Comparison of ENCODE assay signal across 26 mouse cellular contexts in the genomic region with DNA sequence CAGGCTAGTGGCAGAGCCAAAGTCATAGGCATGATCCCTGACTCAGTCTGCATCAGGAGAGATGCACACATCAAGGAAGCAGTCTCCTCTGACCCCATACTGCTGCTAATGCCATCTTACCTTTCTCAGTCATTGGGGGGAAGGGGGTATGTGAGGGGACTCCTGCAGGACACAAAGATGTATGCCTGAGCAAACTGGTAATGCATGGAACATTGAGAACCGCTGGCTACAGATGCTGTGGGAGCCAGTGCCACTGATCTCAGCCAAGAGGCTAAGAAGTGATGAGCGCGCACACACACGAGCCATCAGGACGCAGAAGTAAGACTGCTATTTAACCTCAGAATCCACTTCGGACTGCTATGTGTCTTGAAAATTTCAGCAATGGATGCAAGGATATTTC. TPM values are rescaled to one million over a fixed set of nuclear protein-coding genes. Genes with fewer than 3 reads are reported as not detected.
A peak's percentile ranks its signal among the peaks of the same experiment; 100 is the strongest.
DNase-seq lines count a peak whose midpoint lies in the region; ATAC-seq and TF ChIP-seq lines count a peak whose summit lies in the region.
"Had no signal": no experiment of that assay in that cellular context is flagged by ENCODE, and none has a peak within 500 bp of the region (broad histone marks: within the 10 kb centered on the region; RNA-seq: fewer than 3 reads in every experiment).

No protein-coding gene starts in this region.

- no peaks in the 10 kb centered on the region for H3K27me3 ChIP-seq in heart, adult 2 months (ENCODE audit: control insufficient read depth, insufficient read depth, low read length)
- no peaks in the 10 kb centered on the region for H3K27me3 ChIP-seq in heart, embryonic 10.5 days (ENCODE audit: insufficient read depth, poor library complexity, severe bottlenecking)
- H3K27me3 ChIP-seq in liver, adult 2 months (ENCODE audit: control insufficient read depth, insufficient read depth, low read length) = no peaks in the 10 kb centered on the region
- peaks cover 32% of the 10 kb centered on the region for H3K27me3 ChIP-seq in liver, embryonic 12.5 days (replicated peaks)
- no peaks in the 10 kb centered on the region for H3K27me3 ChIP-seq in testis, adult 2 months (ENCODE audit: control insufficient read depth, insufficient read depth, low read length)
- H3K27me3 ChIP-seq: embryonic facial prominence, embryonic 12.5 days; neural tube, embryonic 15.5 days had no signal

- H3K27ac ChIP-seq in heart, adult 2 months = peak overlapping the region; percentile 98
- H3K27ac ChIP-seq in heart, embryonic 10.5 days = no peak overlapping the region
- peak overlapping the region; percentile 98 for H3K27ac ChIP-seq in liver, adult 2 months (replicated peaks; ENCODE audit: insufficient read depth, low read depth, low read length)
- H3K27ac ChIP-seq in liver, embryonic 12.5 days = no peak overlapping the region
- peak overlapping the region; percentile 28; the same call in 1 of the 2 replicates for H3K27ac ChIP-seq in testis, adult 2 months (ENCODE audit: control insufficient read depth, insufficient read depth, low read depth, low read length)
- H3K27ac ChIP-seq: embryonic facial prominence, embryonic 12.5 days; forebrain, embryonic 13.5 days had no signal

- peak in 1 of 2 experiments; percentile 39 for DNase-seq in heart, adult 2 months
- DNase-seq in heart, embryonic 10.5 days (ENCODE audit: low spot score) = no peak
- no peak for DNase-seq in liver, adult 2 months (ENCODE audit: extremely low read depth, low read depth, low spot score)
- no peak for DNase-seq in testis, postnatal 10 days (ENCODE audit: low spot score)
- DNase-seq in right cerebral cortex, adult 18-20 months = no peak
- DNase-seq: adrenal gland, postnatal 36 days; cerebellum, adult 9-11 months; gastrocnemius, postnatal 25 days; kidney, adult 11 months; kidney, postnatal 10 days; left cerebral cortex, postnatal 4 days; liver, embryonic 13.5 days; lung, postnatal 14 days; right cerebral cortex, postnatal 25 days; thymus, adult 18-20 months had no signal

- peaks cover 6% of the 10 kb centered on the region for H3K79me2 ChIP-seq in heart, adult 2 months (replicated peaks; ENCODE audit: control insufficient read depth, insufficient read depth, low read length)
- H3K79me2 ChIP-seq in liver, adult 2 months (ENCODE audit: control insufficient read depth, insufficient read depth, low read length) = peaks cover 49% of the 10 kb centered on the region; the same call in 1 of the 2 replicates

- 87% methylated on average over 6 of the region's 6 CpGs for WGBS in heart, adult 2 months
- 90% methylated on average over 6 of the region's 6 CpGs for WGBS in heart, embryonic 10.5 days
- WGBS in liver, adult 2 months = 91% methylated on average over 6 of the region's 6 CpGs
- WGBS in liver, embryonic 12.5 days (ENCODE audit: insufficient replicate concordance) = 86% methylated on average over 6 of the region's 6 CpGs

- no peak for TF ChIP-seq CTCF in heart, adult 2 months (IDR thresholded peaks at IDR 0.05)
- no peak for TF ChIP-seq CTCF in liver, adult 2 months (IDR thresholded peaks at IDR 0.05; ENCODE audit: low read depth, low read length)
- TF ChIP-seq CTCF in testis, adult 2 months (IDR thresholded peaks at IDR 0.05; ENCODE audit: control insufficient read depth, insufficient read depth, insufficient replicate concordance, low read depth, low read length) = no peak

- ATAC-seq in liver, embryonic 12.5 days = no peak
- ATAC-seq: forebrain, embryonic 13.5 days had no signal

- H3K4me1 ChIP-seq in heart, adult 2 months (ENCODE audit: control insufficient read depth, insufficient read depth, low read length) = peaks cover 49% of the 10 kb centered on the region
- peaks cover 39% of the 10 kb centered on the region for H3K4me1 ChIP-seq in heart, embryonic 10.5 days
- H3K4me1 ChIP-seq in liver, adult 2 months (ENCODE audit: control insufficient read depth, insufficient read depth, low read length) = peaks cover 53% of the 10 kb centered on the region
- peaks cover 42% of the 10 kb centered on the region for H3K4me1 ChIP-seq in liver, embryonic 12.5 days
- peaks cover 15% of the 10 kb centered on the region for H3K4me1 ChIP-seq in testis, adult 2 months (ENCODE audit: control insufficient read depth, insufficient read depth, low read length)

- intact Hi-C loops in heart, adult 2 months (cut with DNase I) = loop anchor here (5.0 kb wide), 1 partner anchor 146 kb away; no protein-coding TSS in a partner anchor

- TF ChIP-seq POLR2A in heart, adult 2 months (IDR thresholded peaks at IDR 0.05; ENCODE audit: insufficient read depth, low read depth, low read length) = no peak
- TF ChIP-seq POLR2A in liver, adult 2 months (IDR thresholded peaks at IDR 0.05; ENCODE audit: extremely low read depth, insufficient read depth, low read length) = no peak
- no peak for TF ChIP-seq POLR2A in testis, adult 2 months (IDR thresholded peaks at IDR 0.05; ENCODE audit: control insufficient read depth, low read depth, low read length)

- H3K4me3 ChIP-seq in heart, adult 2 months = no peak overlapping the region
- no peak overlapping the region for H3K4me3 ChIP-seq in heart, embryonic 10.5 days
- H3K4me3 ChIP-seq in liver, adult 2 months (ENCODE audit: insufficient read depth, low read depth, low read length) = no peak overlapping the region
- H3K4me3 ChIP-seq in liver, embryonic 12.5 days = no peak overlapping the region
- no peak overlapping the region for H3K4me3 ChIP-seq in testis, adult 2 months (ENCODE audit: control insufficient read depth, low read depth, low read length)
- H3K4me3 ChIP-seq: embryonic facial prominence, embryonic 12.5 days; erythroblast, embryonic 14.5 days; forebrain, embryonic 13.5 days; neural tube, embryonic 15.5 days had no signal

- no peak overlapping the region for H3K4me2 ChIP-seq in liver, embryonic 12.5 days

- peaks cover 17% of the 10 kb centered on the region for H3K36me3 ChIP-seq in heart, adult 2 months (ENCODE audit: control insufficient read depth, insufficient read depth, low read length)
- no peaks in the 10 kb centered on the region for H3K36me3 ChIP-seq in heart, embryonic 10.5 days
- H3K36me3 ChIP-seq in liver, adult 2 months (ENCODE audit: control insufficient read depth, insufficient read depth, low read length) = no peaks in the 10 kb centered on the region
- no peaks in the 10 kb centered on the region for H3K36me3 ChIP-seq in liver, embryonic 12.5 days
- H3K36me3 ChIP-seq in testis, adult 2 months (ENCODE audit: control insufficient read depth, insufficient read depth, low read length) = no peaks in the 10 kb centered on the region
- H3K36me3 ChIP-seq: embryonic facial prominence, embryonic 12.5 days; liver, embryonic 13.5 days; neural tube, embryonic 15.5 days had no signal

- TF ChIP-seq EP300 in heart, adult 2 months (IDR thresholded peaks at IDR 0.05; ENCODE audit: insufficient read depth, low read depth, low read length) = no peak

- H3K9me3 ChIP-seq in heart, embryonic 10.5 days = no peaks in the 10 kb centered on the region
- H3K9me3 ChIP-seq in liver, embryonic 12.5 days (replicated peaks) = no peaks in the 10 kb centered on the region
- H3K9me3 ChIP-seq: embryonic facial prominence, embryonic 12.5 days; forebrain, embryonic 13.5 days; liver, embryonic 13.5 days; neural tube, embryonic 15.5 days had no signal

- H3K9ac ChIP-seq in heart, adult 2 months (ENCODE audit: low read depth, low read length) = peak overlapping the region; percentile 18
- H3K9ac ChIP-seq in liver, adult 2 months (ENCODE audit: low read depth, low read length) = peak overlapping the region; percentile 50
- no peak overlapping the region for H3K9ac ChIP-seq in liver, embryonic 12.5 days
- H3K9ac ChIP-seq: embryonic facial prominence, embryonic 12.5 days; neural tube, embryonic 15.5 days had no signal

RNA-seq across cellular contexts. Expression of a gene that starts 18.5 kb away (rescaled TPM):
- not detected for total RNA-seq in heart, adult 2 months (2021)
- polyA plus RNA-seq in heart, adult 2 months (2012; rRNA removed) = not detected in 2 replicates
- polyA plus RNA-seq in heart, embryonic 10.5 days (2016; fragmentation: Nextera tagmentation; extraction: Ambion mirVana) = 0.18 TPM in 1 of 2 replicates, not detected in the other
- total RNA-seq in liver, adult 2 months (2014; rRNA removed) = 0.09 TPM in 1 of 2 replicates, not detected in the other
- polyA plus RNA-seq in liver, adult 2 months (2012; rRNA removed) = not detected in 2 replicates
- not detected in 2 replicates for polyA plus RNA-seq in liver, embryonic 12.5 days (2016; fragmentation: Nextera tagmentation; extraction: Ambion mirVana)
- 0.11 TPM in 1 of 2 replicates, not detected in the other for polyA plus RNA-seq in testis, adult 2 months (2012; rRNA removed)
- total RNA-seq: adrenal gland, postnatal 36 days; gastrocnemius, postnatal 25 days; layer of hippocampus, adult 18-20 months; left cerebral cortex, postnatal 4 days had no signal
- polyA plus RNA-seq: embryonic facial prominence, embryonic 12.5 days; erythroblast, embryonic 14.5 days; frontal cortex, adult 2 months; heart, embryonic 11.5 days; liver, embryonic 13.5 days; midbrain, embryonic 16.5 days; neural tube, embryonic 15.5 days; urinary bladder, adult 2 months had no signal

RNA-seq across cellular contexts. Expression of a gene that starts 40.5 kb away (rescaled TPM):
- 10 to 100 TPM; 50.0 to 54.6 TPM for total RNA-seq in heart, adult 2 months (2021)
- polyA plus RNA-seq in heart, adult 2 months (2012; rRNA removed) = 21.6 and 24.6 TPM in 2 replicates
- 17.3 and 18.3 TPM in 2 replicates for polyA plus RNA-seq in heart, embryonic 10.5 days (2016; fragmentation: Nextera tagmentation; extraction: Ambion mirVana)
- 26.2 and 26.4 TPM in 2 replicates for total RNA-seq in liver, adult 2 months (2014; rRNA removed)
- 14.1 and 19.8 TPM in 2 replicates for polyA plus RNA-seq in liver, adult 2 months (2012; rRNA removed)
- 17.7 and 20.8 TPM in 2 replicates for polyA plus RNA-seq in liver, embryonic 12.5 days (2016; fragmentation: Nextera tagmentation; extraction: Ambion mirVana)
- 2.8 and 3.8 TPM in 2 replicates for polyA plus RNA-seq in testis, adult 2 months (2012; rRNA removed)

Comparison
In these comparisons a context has a peak if more than half of its experiments do, and no peak if none do; other contexts are left out.
1. H3K27ac ChIP-seq: peak in heart, adult 2 months (single experiment), liver, adult 2 months (single experiment) and testis, adult 2 months (single experiment); none in heart, embryonic 10.5 days (single experiment) and liver, embryonic 12.5 days (single experiment).